In genomic region chr1:134381795-134382625, GRCm38 (mm10) we compare ENCODE assay signal across 8 mouse cellular contexts. TPM values are rescaled to one million over a fixed set of nuclear protein-coding genes. Genes with fewer than 3 reads are reported as not detected.
DNase-seq lines count a peak whose midpoint lies in the region; ATAC-seq and TF ChIP-seq lines count a peak whose summit lies in the region.

No protein-coding gene starts in this region.

- H3K4me3 ChIP-seq in forebrain, postnatal 0 days (ENCODE audit: low read depth, low read length) = peak overlapping the region; percentile 24
- H3K4me3 ChIP-seq in midbrain, embryonic 10.5 days = peak overlapping the region; percentile 43

- peak; percentile 35 to 41 for DNase-seq in right cerebral cortex, postnatal 10 days (ENCODE audit: low spot score in 2 of 2)
- DNase-seq in right cerebral cortex, postnatal 14 days = no peak
- peak; percentile 62 for DNase-seq in forebrain, postnatal 0 days
- DNase-seq in kidney, postnatal 4 days = peak; percentile 17 to 31
- DNase-seq in midbrain, embryonic 10.5 days (ENCODE audit: low spot score) = peak; percentile 16
- no peak for DNase-seq in urinary bladder, postnatal 25 days (ENCODE audit: low spot score)
- DNase-seq in urinary bladder, postnatal 36 days (ENCODE audit: low spot score in 2 of 2) = no peak
- no peak for DNase-seq in urinary bladder, adult 2 months (ENCODE audit: low spot score)

- H3K4me2 ChIP-seq in forebrain, postnatal 0 days (ENCODE audit: low read depth) = peak overlapping the region; percentile 44

- no peaks in the 10 kb centered on the region for H3K27me3 ChIP-seq in forebrain, postnatal 0 days (ENCODE audit: insufficient read depth, low read length)
- 0 out of 2 replicates have a peak, but pooled peaks cover 9% of the 10 kb centered on the region for H3K27me3 ChIP-seq in midbrain, embryonic 10.5 days (ENCODE audit: low read depth, poor library complexity, severe bottlenecking)

- peak; percentile 29; the same call in 1 of the 2 replicates for ATAC-seq in forebrain, postnatal 0 days

- no peaks in the 10 kb centered on the region for H3K9me3 ChIP-seq in forebrain, postnatal 0 days (ENCODE audit: low read length)
- H3K9me3 ChIP-seq in midbrain, embryonic 10.5 days (replicated peaks) = no peaks in the 10 kb centered on the region; the same call in 1 of the 2 replicates

- 12% methylated on average over 19 of the region's 19 CpGs for WGBS in forebrain, postnatal 0 days
- WGBS in midbrain, embryonic 10.5 days = 17% methylated on average over 19 of the region's 19 CpGs

- no peak for TF ChIP-seq CTCF in forebrain, postnatal 0 days (IDR thresholded peaks at IDR 0.05; ENCODE audit: low read depth)

- no peak overlapping the region for H3K27ac ChIP-seq in forebrain, postnatal 0 days (ENCODE audit: low read depth, low read length)
- no peak overlapping the region for H3K27ac ChIP-seq in midbrain, embryonic 10.5 days (replicated peaks)

- H3K9ac ChIP-seq in forebrain, postnatal 0 days = no peak overlapping the region

- 0 out of 2 replicates have a peak, but pooled peaks cover 8% of the 10 kb centered on the region for H3K4me1 ChIP-seq in forebrain, postnatal 0 days (ENCODE audit: insufficient read depth)
- H3K4me1 ChIP-seq in midbrain, embryonic 10.5 days = peaks cover 15% of the 10 kb centered on the region

- H3K36me3 ChIP-seq in forebrain, postnatal 0 days (ENCODE audit: insufficient read depth) = no peaks in the 10 kb centered on the region
- no peaks in the 10 kb centered on the region for H3K36me3 ChIP-seq in midbrain, embryonic 10.5 days

RNA-seq across cellular contexts. Expression of gene 4933406M09Rik, which starts 3.7 kb away (rescaled TPM):
- total RNA-seq in forebrain, postnatal 0 days (2014; rRNA removed) = not detected in 2 replicates
- polyA plus RNA-seq in forebrain, postnatal 0 days (2015; fragmentation: Nextera tagmentation; extraction: Ambion mirVana) = not detected in 2 replicates
- polyA plus RNA-seq in midbrain, embryonic 10.5 days (2016; fragmentation: Nextera tagmentation; extraction: Ambion mirVana) = not detected in 2 replicates
- polyA plus RNA-seq in urinary bladder, adult 2 months (2012; rRNA removed) = not detected in 2 replicates

RNA-seq across cellular contexts. Expression of gene Tmem183a, which starts 20.2 kb away (rescaled TPM):
- total RNA-seq in forebrain, postnatal 0 days (2014; rRNA removed) = 177 and 184 TPM in 2 replicates
- 103 and 123 TPM in 2 replicates for polyA plus RNA-seq in forebrain, postnatal 0 days (2015; fragmentation: Nextera tagmentation; extraction: Ambion mirVana)
- polyA plus RNA-seq in midbrain, embryonic 10.5 days (2016; fragmentation: Nextera tagmentation; extraction: Ambion mirVana) = 122 and 128 TPM in 2 replicates
- 55.4 and 57.5 TPM in 2 replicates for polyA plus RNA-seq in urinary bladder, adult 2 months (2012; rRNA removed)

RNA-seq across cellular contexts. Expression of gene Cyb5r1, which starts 23.3 kb away (rescaled TPM):
- 9.2 and 16.0 TPM in 2 replicates for total RNA-seq in forebrain, postnatal 0 days (2014; rRNA removed)
- 9.5 and 14.5 TPM in 2 replicates for polyA plus RNA-seq in forebrain, postnatal 0 days (2015; fragmentation: Nextera tagmentation; extraction: Ambion mirVana)
- polyA plus RNA-seq in midbrain, embryonic 10.5 days (2016; fragmentation: Nextera tagmentation; extraction: Ambion mirVana) = 24.5 and 27.9 TPM in 2 replicates
- 41.1 and 41.7 TPM in 2 replicates for polyA plus RNA-seq in urinary bladder, adult 2 months (2012; rRNA removed)

RNA-seq across cellular contexts. Expression of gene Adipor1, which starts 33.2 kb away (rescaled TPM):
- 80.0 and 82.0 TPM in 2 replicates for total RNA-seq in forebrain, postnatal 0 days (2014; rRNA removed)
- 62.2 and 68.2 TPM in 2 replicates for polyA plus RNA-seq in forebrain, postnatal 0 days (2015; fragmentation: Nextera tagmentation; extraction: Ambion mirVana)
- 74.3 and 75.7 TPM in 2 replicates for polyA plus RNA-seq in midbrain, embryonic 10.5 days (2016; fragmentation: Nextera tagmentation; extraction: Ambion mirVana)
- polyA plus RNA-seq in urinary bladder, adult 2 months (2012; rRNA removed) = 77.7 and 87.7 TPM in 2 replicates

RNA-seq across cellular contexts. Expression of gene Ppfia4, which starts 49.3 kb away (rescaled TPM):
- total RNA-seq in forebrain, postnatal 0 days (2014; rRNA removed) = 26.9 and 31.9 TPM in 2 replicates
- 12.7 and 17.5 TPM in 2 replicates for polyA plus RNA-seq in forebrain, postnatal 0 days (2015; fragmentation: Nextera tagmentation; extraction: Ambion mirVana)
- 2.0 and 3.5 TPM in 2 replicates for polyA plus RNA-seq in midbrain, embryonic 10.5 days (2016; fragmentation: Nextera tagmentation; extraction: Ambion mirVana)
- polyA plus RNA-seq in urinary bladder, adult 2 months (2012; rRNA removed) = 8.4 and 8.6 TPM in 2 replicates

Comparison
In these comparisons a context has a peak if more than half of its experiments do, and no peak if none do; other contexts are left out.
1. DNase-seq: peak in right cerebral cortex, postnatal 10 days (2 of 2), forebrain, postnatal 0 days (single experiment), kidney, postnatal 4 days (2 of 2) and midbrain, embryonic 10.5 days (single experiment); none in right cerebral cortex, postnatal 14 days (single experiment), urinary bladder, postnatal 25 days (single experiment), urinary bladder, postnatal 36 days (0 of 2) and urinary bladder, adult 2 months (single experiment).